Mouse (Mus musculus): ENCODE measurements at regions not wholly inside any gene's neighbourhood (a gene's known extent, or its start where the extent isn't known, plus 50 kb on each side); places are given as distances from the start of the nearest gene placed in this dataset.

DNA sequence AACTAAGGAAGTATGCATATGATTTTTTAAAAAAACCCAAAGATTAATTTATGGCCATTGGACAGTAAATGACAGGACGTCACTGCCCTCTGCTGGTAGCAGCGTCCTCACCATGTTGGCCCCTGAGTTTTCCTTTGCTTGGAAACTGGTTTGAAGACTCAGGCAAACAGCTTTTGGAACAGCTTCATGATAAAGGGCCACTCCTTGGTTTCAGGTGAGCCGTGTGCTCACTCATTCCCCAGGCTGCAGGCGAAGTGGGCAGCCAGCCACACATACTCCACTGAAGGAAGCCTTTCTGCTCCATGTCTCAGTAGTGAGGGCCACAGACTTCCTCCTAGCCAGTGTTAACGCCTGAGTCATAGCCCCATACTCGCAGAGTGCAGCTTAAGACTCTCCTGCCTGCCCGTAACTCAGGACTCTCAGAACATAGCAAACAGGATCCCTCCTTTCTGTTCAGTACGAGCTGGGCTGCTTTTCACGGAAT is 87.2 kb upstream of the Parp11 start:
- no peak overlapping the region for H3K4me3 ChIP-seq (ENCODE audit: low read depth, low read length)
- H3K9me3 ChIP-seq (replicated peaks) = no peaks in the 10 kb centered on the region
- H3K4me1 ChIP-seq (ENCODE audit: insufficient read depth, low read depth, low read length) = peaks cover 8% of the 10 kb centered on the region
- TF ChIP-seq CTCF (IDR thresholded peaks at IDR 0.05; ENCODE audit: low read depth, low read length) (peak; percentile 55), GATA2 (IDR thresholded peaks at IDR 0.05; ENCODE audit: borderline replicate concordance, low read depth, low read length) (no peak), POLR2AphosphoS5 (IDR thresholded peaks at IDR 0.05; ENCODE audit: insufficient replicate concordance, low read depth, low read length) (no peak)
- peaks cover 57% of the 10 kb centered on the region for H3K27me3 ChIP-seq (ENCODE audit: insufficient read depth, low read length)
- peak; percentile 54 for ATAC-seq (ENCODE audit: extremely low read depth, insufficient number of reproducible peaks, low FRiP score, poor library complexity, severe bottlenecking)
- H3K36me3 ChIP-seq (replicated peaks) = no peaks in the 10 kb centered on the region
- peak; percentile 70 for DNase-seq (ENCODE audit: low spot score)

DNA sequence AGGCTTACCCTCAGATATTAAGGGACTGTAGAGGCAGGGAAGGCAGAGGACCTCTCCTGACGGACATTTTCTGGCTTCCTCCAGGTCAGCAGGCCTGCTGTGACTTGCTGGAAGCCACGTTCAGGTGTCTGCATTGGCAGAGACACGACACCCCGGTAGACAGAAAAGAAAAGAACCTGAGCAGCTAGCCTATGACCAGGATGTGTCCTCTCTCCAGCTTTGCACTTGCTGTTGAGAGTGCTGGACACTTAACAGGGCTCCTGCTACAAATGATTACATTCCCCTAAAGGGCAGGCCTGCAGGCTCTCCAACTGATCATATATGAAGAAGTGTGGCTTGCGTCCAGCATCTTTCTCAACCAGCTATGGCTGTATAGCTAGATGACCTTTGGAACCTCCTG is 84.5 kb upstream of the Parp11 start:
- Histone ChIP-seq H3K9me3 (replicated peaks) (no peaks in the 10 kb centered on the region), H3K4me3 (ENCODE audit: low read depth, low read length) (no peak overlapping the region), H3K4me1 (ENCODE audit: insufficient read depth, low read depth, low read length) (peaks cover 8% of the 10 kb centered on the region), H3K36me3 (replicated peaks) (no peaks in the 10 kb centered on the region), H3K27me3 (ENCODE audit: insufficient read depth, low read length) (peaks cover 51% of the 10 kb centered on the region)
- ATAC-seq (ENCODE audit: extremely low read depth, insufficient number of reproducible peaks, low FRiP score, poor library complexity, severe bottlenecking) = no peak
- TF ChIP-seq CTCF (IDR thresholded peaks at IDR 0.05; ENCODE audit: low read depth, low read length) = no peak
- no peak for TF ChIP-seq GATA2 (IDR thresholded peaks at IDR 0.05; ENCODE audit: borderline replicate concordance, low read depth, low read length)
- no peak for TF ChIP-seq POLR2AphosphoS5 (IDR thresholded peaks at IDR 0.05; ENCODE audit: insufficient replicate concordance, low read depth, low read length)
- no peak for TF ChIP-seq GATA1 (IDR thresholded peaks at IDR 0.05; ENCODE audit: borderline replicate concordance, low read length)
- TF ChIP-seq TAL1 (conservative IDR thresholded peaks at IDR 0.05; ENCODE audit: low read depth, low read length) = no peak
- DNase-seq (ENCODE audit: low spot score) = no peak

DNA sequence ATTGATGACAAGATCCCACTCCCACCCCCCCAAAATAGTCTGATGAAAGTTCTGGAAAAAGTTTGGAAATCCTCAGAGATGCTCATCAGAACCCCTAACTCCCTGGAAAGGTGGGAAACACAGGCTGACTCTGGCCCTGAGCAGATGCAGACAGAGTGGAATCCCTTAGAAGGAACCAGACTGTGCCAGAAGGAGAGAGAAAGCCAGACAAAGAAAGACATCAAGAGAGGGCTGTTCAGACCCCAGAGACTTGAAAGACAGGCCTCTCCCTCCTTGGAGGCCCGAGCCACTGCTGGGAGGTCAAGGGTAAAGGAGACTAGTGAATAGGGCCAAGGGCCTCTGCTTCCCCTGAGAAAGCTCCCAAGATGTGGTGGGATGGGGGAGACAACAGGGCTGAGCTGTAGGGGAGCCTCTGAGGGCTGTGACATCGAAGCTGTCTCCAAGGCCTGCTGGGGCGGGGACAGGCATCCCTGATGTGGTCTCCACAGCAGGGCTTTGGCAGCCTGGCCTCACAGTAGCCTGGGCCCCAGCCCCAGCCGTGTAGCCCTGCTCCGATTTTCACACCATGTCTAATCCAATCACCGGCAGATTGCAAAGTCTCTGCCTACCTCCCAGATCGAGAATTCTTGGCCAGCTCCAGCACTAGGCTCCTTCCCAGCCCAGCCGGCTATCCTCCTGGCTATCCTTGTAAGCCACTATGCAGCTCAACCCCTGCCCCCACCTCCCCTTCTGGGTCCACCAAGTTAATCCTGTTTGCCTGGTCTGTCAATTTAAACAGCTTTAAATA is 83.5 kb upstream of the Parp11 start:
- TF ChIP-seq TAL1 (conservative IDR thresholded peaks at IDR 0.05; ENCODE audit: low read depth, low read length) (no peak), CTCF (IDR thresholded peaks at IDR 0.05; ENCODE audit: low read depth, low read length) (no peak), POLR2AphosphoS5 (IDR thresholded peaks at IDR 0.05; ENCODE audit: insufficient replicate concordance, low read depth, low read length) (no peak), GATA2 (IDR thresholded peaks at IDR 0.05; ENCODE audit: borderline replicate concordance, low read depth, low read length) (no peak), GATA1 (IDR thresholded peaks at IDR 0.05; ENCODE audit: borderline replicate concordance, low read length) (no peak)
- no peaks in the 10 kb centered on the region for H3K9me3 ChIP-seq (replicated peaks)
- ATAC-seq (ENCODE audit: extremely low read depth, insufficient number of reproducible peaks, low FRiP score, poor library complexity, severe bottlenecking) (no peak), DNase-seq (ENCODE audit: low spot score) (no peak)
- peaks cover 8% of the 10 kb centered on the region for H3K4me1 ChIP-seq (ENCODE audit: insufficient read depth, low read depth, low read length)
- no peak overlapping the region for H3K4me3 ChIP-seq (ENCODE audit: low read depth, low read length)
- no peaks in the 10 kb centered on the region for H3K36me3 ChIP-seq (replicated peaks)
- peaks cover 47% of the 10 kb centered on the region for H3K27me3 ChIP-seq (ENCODE audit: insufficient read depth, low read length)

DNA sequence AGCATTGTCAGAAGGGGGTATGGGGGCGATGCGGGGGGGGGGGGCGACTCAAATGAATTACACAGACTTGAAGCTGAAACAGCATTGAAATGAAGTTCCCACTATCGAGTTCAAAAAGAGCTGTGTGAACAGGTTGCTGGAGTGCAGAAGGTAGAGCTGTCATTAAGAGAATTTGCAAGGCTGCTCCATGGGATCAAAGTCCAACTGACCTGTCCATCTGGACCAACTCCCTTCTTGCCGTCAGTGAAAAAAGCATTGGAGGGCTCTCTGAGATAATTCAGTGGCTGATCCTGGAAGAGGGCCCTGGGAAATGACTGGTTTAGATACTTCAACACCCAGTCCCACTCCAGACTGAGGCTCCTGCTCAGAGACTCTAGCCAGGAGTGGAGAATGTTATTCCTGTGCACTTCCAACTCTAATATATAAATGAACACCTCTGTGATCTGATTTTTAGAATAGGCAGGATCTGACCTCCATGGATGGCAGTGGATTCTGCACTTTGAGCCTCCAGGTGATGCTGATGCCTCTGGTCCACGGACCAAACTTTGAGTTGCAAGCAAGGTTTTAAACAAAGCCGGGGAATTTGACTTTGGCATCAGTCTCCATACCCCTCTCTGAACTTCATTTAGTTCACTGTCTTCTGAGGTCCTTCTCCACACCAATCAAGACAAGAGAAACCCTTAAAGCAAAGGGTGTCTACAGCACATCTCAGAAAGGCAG is 82.6 kb upstream of the Parp11 start:
- Histone ChIP-seq H3K9me3 (replicated peaks) (no peaks in the 10 kb centered on the region), H3K27me3 (ENCODE audit: insufficient read depth, low read length) (peaks cover 47% of the 10 kb centered on the region), H3K4me3 (ENCODE audit: low read depth, low read length) (no peak overlapping the region), H3K36me3 (replicated peaks) (no peaks in the 10 kb centered on the region), H3K4me1 (ENCODE audit: insufficient read depth, low read depth, low read length) (peaks cover 5% of the 10 kb centered on the region; the same call in 1 of the 2 replicates)
- TF ChIP-seq TAL1 (conservative IDR thresholded peaks at IDR 0.05; ENCODE audit: low read depth, low read length) (no peak), GATA1 (IDR thresholded peaks at IDR 0.05; ENCODE audit: borderline replicate concordance, low read length) (no peak), GATA2 (IDR thresholded peaks at IDR 0.05; ENCODE audit: borderline replicate concordance, low read depth, low read length) (no peak), CTCF (IDR thresholded peaks at IDR 0.05; ENCODE audit: low read depth, low read length) (no peak), POLR2AphosphoS5 (IDR thresholded peaks at IDR 0.05; ENCODE audit: insufficient replicate concordance, low read depth, low read length) (no peak)
- ATAC-seq (ENCODE audit: extremely low read depth, insufficient number of reproducible peaks, low FRiP score, poor library complexity, severe bottlenecking) = no peak
- no peak for DNase-seq (ENCODE audit: low spot score)

DNA sequence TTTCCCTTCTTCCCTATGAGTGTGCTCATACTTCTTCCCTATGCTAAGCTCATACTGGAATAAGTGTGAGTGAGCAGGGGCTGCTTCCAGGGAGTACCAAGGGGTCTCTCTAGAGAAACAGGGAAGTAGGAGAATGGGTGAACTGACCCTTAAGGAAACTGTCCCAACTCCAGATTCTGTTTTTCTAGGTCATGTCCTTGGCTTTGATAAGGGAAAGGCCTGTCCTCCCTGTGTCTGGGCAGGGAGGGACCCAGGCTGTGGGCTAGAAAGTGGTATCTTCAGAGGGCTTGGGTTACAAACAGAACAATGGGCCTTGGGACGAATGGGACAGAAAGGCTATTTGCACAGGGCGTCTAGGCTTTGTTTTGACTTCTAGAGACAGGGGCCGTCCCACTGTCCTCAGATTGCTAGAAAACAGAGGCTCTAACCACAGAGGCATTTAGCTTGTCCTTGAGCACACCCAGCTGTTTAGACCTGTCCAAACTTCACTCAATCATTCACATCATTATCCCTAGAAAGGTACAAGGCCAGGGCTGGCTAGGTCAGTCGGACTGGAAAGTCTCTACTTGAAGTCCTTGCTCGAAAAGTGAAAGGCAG is 82.0 kb upstream of the Parp11 start:
- H3K9me3 ChIP-seq (replicated peaks) = no peaks in the 10 kb centered on the region
- no peak overlapping the region for H3K4me3 ChIP-seq (ENCODE audit: low read depth, low read length)
- H3K36me3 ChIP-seq (replicated peaks) = no peaks in the 10 kb centered on the region
- no peak for DNase-seq (ENCODE audit: low spot score)
- peaks cover 1% of the 10 kb centered on the region; the same call in 1 of the 2 replicates for H3K4me1 ChIP-seq (ENCODE audit: insufficient read depth, low read depth, low read length)
- peaks cover 44% of the 10 kb centered on the region for H3K27me3 ChIP-seq (ENCODE audit: insufficient read depth, low read length)
- TF ChIP-seq POLR2AphosphoS5 (IDR thresholded peaks at IDR 0.05; ENCODE audit: insufficient replicate concordance, low read depth, low read length) (no peak), GATA2 (IDR thresholded peaks at IDR 0.05; ENCODE audit: borderline replicate concordance, low read depth, low read length) (no peak), TAL1 (conservative IDR thresholded peaks at IDR 0.05; ENCODE audit: low read depth, low read length) (no peak), CTCF (IDR thresholded peaks at IDR 0.05; ENCODE audit: low read depth, low read length) (no peak), GATA1 (IDR thresholded peaks at IDR 0.05; ENCODE audit: borderline replicate concordance, low read length) (no peak)
- ATAC-seq (ENCODE audit: extremely low read depth, insufficient number of reproducible peaks, low FRiP score, poor library complexity, severe bottlenecking) = no peak

DNA sequence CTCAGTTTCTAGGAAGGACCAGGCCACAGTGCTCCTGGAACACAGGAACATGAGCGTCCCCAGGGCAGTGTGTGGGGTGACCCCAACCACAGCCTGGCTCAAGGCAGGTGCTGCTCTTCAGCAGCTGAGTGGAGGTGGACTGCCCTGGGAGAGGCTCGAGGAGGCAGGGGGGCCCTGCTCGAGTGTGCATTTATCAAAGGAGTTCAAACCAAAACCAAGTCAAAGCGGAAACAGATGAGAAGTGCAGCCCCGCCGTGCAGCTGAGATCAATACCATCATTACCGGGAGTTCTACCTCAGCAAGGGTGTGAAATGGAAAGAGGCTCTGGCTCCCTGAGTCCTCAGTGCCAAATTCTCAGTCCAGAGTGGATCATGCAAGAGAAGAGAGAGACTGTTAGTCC is 81.4 kb upstream of the Parp11 start:
- ATAC-seq (ENCODE audit: extremely low read depth, insufficient number of reproducible peaks, low FRiP score, poor library complexity, severe bottlenecking) = no peak

More for the DNA sequence above, 81.4 kb upstream of the Parp11 start:
- Histone ChIP-seq H3K36me3 (replicated peaks) (no peaks in the 10 kb centered on the region), H3K4me3 (ENCODE audit: low read depth, low read length) (no peak overlapping the region), H3K9me3 (replicated peaks) (no peaks in the 10 kb centered on the region), H3K4me1 (ENCODE audit: insufficient read depth, low read depth, low read length) (no peaks in the 10 kb centered on the region), H3K27me3 (ENCODE audit: insufficient read depth, low read length) (peaks cover 42% of the 10 kb centered on the region)
- TF ChIP-seq POLR2AphosphoS5 (IDR thresholded peaks at IDR 0.05; ENCODE audit: insufficient replicate concordance, low read depth, low read length) = no peak
- TF ChIP-seq GATA2 (IDR thresholded peaks at IDR 0.05; ENCODE audit: borderline replicate concordance, low read depth, low read length) = no peak
- no peak for TF ChIP-seq TAL1 (conservative IDR thresholded peaks at IDR 0.05; ENCODE audit: low read depth, low read length)
- no peak for TF ChIP-seq GATA1 (IDR thresholded peaks at IDR 0.05; ENCODE audit: borderline replicate concordance, low read length)
- TF ChIP-seq CTCF (IDR thresholded peaks at IDR 0.05; ENCODE audit: low read depth, low read length) = no peak
- DNase-seq (ENCODE audit: low spot score) = no peak
